Mouse (Mus musculus) adrenal gland, adult 18-20 months (tissue): ENCODE measurements around the gene Ttn. TPM values are rescaled to one million over a fixed set of nuclear protein-coding genes. Genes with fewer than 3 reads are reported as not detected.

Experiments used
- DNase-seq, 2 experiments: peaks; one replicate each; pipeline ENCODE4 v3.0.0; 2021 to 2022; ENCODE audit warnings: low spot score in 2 of 2
- total RNA-seq, 2 experiments: library from RNA; stranded (reverse); gene quantifications; 1 replicate in 1 of 2; 2 replicates in 1 of 2; pipeline ENCODE4 v1.2.3; 2021

Ttn gene
- total RNA-seq, 2 experiments from 2014 or later, result 0.03 to 5.5 TPM

GRCm38 (mm10) chr2:76861327-76861726, 121.0 kb downstream of the Ttn start:
- no peak for DNase-seq

GRCm38 (mm10) chr2:76850066-76850465, 132.3 kb downstream of the Ttn start:
- no peak for DNase-seq

GRCm38 (mm10) chr2:76843162-76843561, 139.2 kb downstream of the Ttn start:
- no peak for DNase-seq

GRCm38 (mm10) chr2:76820472-76820871, 161.9 kb downstream of the Ttn start:
- no peak for DNase-seq

GRCm38 (mm10) chr2:76817796-76818195, 164.6 kb downstream of the Ttn start:
- no peak for DNase-seq

- no peak for DNase-seq
Observed at GRCm38 (mm10) chr2:76814048-76814817, 168.1 kb downstream of the Ttn start.

- no peak for DNase-seq
Observed at GRCm38 (mm10) chr2:76811160-76811559, 171.2 kb downstream of the Ttn start.

- no peak for DNase-seq
Observed at GRCm38 (mm10) chr2:76808334-76808733, 174.0 kb downstream of the Ttn start.

GRCm38 (mm10) chr2:76807284-76807683, 175.1 kb downstream of the Ttn start:
- DNase-seq, result no peak

- DNase-seq, result no peak
Observed at GRCm38 (mm10) chr2:76806861-76807260, 175.5 kb downstream of the Ttn start.

- no peak for DNase-seq
Observed at GRCm38 (mm10) chr2:76806376-76806775, 176.0 kb downstream of the Ttn start.

GRCm38 (mm10) chr2:76805191-76805892, 177.0 kb downstream of the Ttn start:
- no peak for DNase-seq

- DNase-seq, result no peak
Observed at GRCm38 (mm10) chr2:76784171-76784570, 198.2 kb downstream of the Ttn start.

GRCm38 (mm10) chr2:76780792-76781191, 201.6 kb downstream of the Ttn start:
- DNase-seq, result no peak

- no peak for DNase-seq
Observed at GRCm38 (mm10) chr2:76769831-76770230, 212.5 kb downstream of the Ttn start.

GRCm38 (mm10) chr2:76767231-76767630, 215.1 kb downstream of the Ttn start:
- no peak for DNase-seq

GRCm38 (mm10) chr2:76764526-76764925, 217.8 kb downstream of the Ttn start:
- DNase-seq, result no peak

GRCm38 (mm10) chr2:76762154-76762553, 220.2 kb downstream of the Ttn start:
- DNase-seq, result no peak

GRCm38 (mm10) chr2:76756461-76756860, 225.9 kb downstream of the Ttn start:
- DNase-seq, result no peak

- no peak for DNase-seq
Observed at GRCm38 (mm10) chr2:76751993-76752392, 230.4 kb downstream of the Ttn start.

- no peak for DNase-seq
Observed at GRCm38 (mm10) chr2:76749341-76750110, 232.8 kb downstream of the Ttn start.

- DNase-seq, result no peak
Observed at GRCm38 (mm10) chr2:76748696-76749095, 233.7 kb downstream of the Ttn start.
